Mouse (Mus musculus) erythroblast, embryonic 14.5 days (primary cell): ENCODE measurements around the gene Pdss2.

Experiments
- GATA1 ChIP-seq: IDR thresholded peaks from 2 replicates; pipeline ENCODE4 v1.6.1; 2012; ENCODE audit warnings: low read length, inconsistent platforms, mixed read lengths
- TAL1 ChIP-seq: IDR thresholded peaks from 3 replicates; pipeline ENCODE4 v1.6.1; 2012; ENCODE audit warnings: low read length, inconsistent platforms, mixed read lengths

GRCm38 (mm10) chr10:43504291-43504690 is 283.0 kb downstream of the Pdss2 start:
- TF ChIP-seq GATA1 (no peak), TAL1 (no peak)
